8 mouse cellular contexts compared by ENCODE assay signal in genomic region chr1:134559976-134560375, GRCm38 (mm10). TPM values are rescaled to one million over a fixed set of nuclear protein-coding genes. Genes with fewer than 3 reads are reported as not detected.
DNase-seq lines count a peak whose midpoint lies in the region; ATAC-seq lines count a peak whose summit lies in the region.

Gene Kdm5b, plus strand, starts transcription at chr1:134560171.

- no peak for ATAC-seq in heart, embryonic 14.5 days (ENCODE audit: insufficient number of reproducible peaks, insufficient read depth, low FRiP score, low read depth)
- peak; percentile 3; the same call in 1 of the 2 replicates for ATAC-seq in liver, embryonic 13.5 days (ENCODE audit: low read depth)
- ATAC-seq in stomach, embryonic 16.5 days (ENCODE audit: insufficient read depth, low FRiP score) = 0 out of 2 replicates have a peak, but pooled peaks have one; percentile 4

- peak within 1 kb of the TSS; percentile 98 for H3K9ac ChIP-seq in heart, embryonic 14.5 days (ENCODE audit: low read length)
- peak within 1 kb of the TSS; percentile 91 for H3K9ac ChIP-seq in liver, embryonic 13.5 days
- H3K9ac ChIP-seq in stomach, embryonic 16.5 days (ENCODE audit: low read length) = peak within 1 kb of the TSS; percentile 100

- WGBS in forebrain, embryonic 10.5 days = under 1% methylated on average over 34 of the region's 34 CpGs
- WGBS in heart, embryonic 14.5 days = under 1% methylated on average over 34 of the region's 34 CpGs
- WGBS in liver, embryonic 13.5 days (ENCODE audit: insufficient replicate concordance) = under 1% methylated on average over 34 of the region's 34 CpGs
- WGBS in stomach, embryonic 16.5 days = under 1% methylated on average over 34 of the region's 34 CpGs

- peak within 1 kb of the TSS; percentile 98 for H3K27ac ChIP-seq in forebrain, embryonic 10.5 days
- peak within 1 kb of the TSS; percentile 78 to 89 for H3K27ac ChIP-seq in heart, embryonic 14.5 days (replicated peaks in 1 of 2; ENCODE audit: control insufficient read depth in 1 of 2, insufficient read depth in 1 of 2, low read depth in 2 of 2, low read length in 2 of 2)
- H3K27ac ChIP-seq in liver, embryonic 13.5 days = peak within 1 kb of the TSS; percentile 35
- peak within 1 kb of the TSS; percentile 98 for H3K27ac ChIP-seq in stomach, embryonic 16.5 days (ENCODE audit: low read length)

- H3K4me2 ChIP-seq in heart, embryonic 14.5 days (ENCODE audit: low read length) = peak within 1 kb of the TSS; percentile 82
- H3K4me2 ChIP-seq in liver, embryonic 13.5 days = peak within 1 kb of the TSS; percentile 99
- H3K4me2 ChIP-seq in stomach, embryonic 16.5 days (ENCODE audit: low read depth, low read length) = peak within 1 kb of the TSS; percentile 80

- peak; percentile 93 for DNase-seq in CD4-positive, CD25-positive, alpha-beta regulatory T cell, adult 2 months (ENCODE audit: low read depth, low spot score)
- DNase-seq in brain, embryonic 18.5 days (ENCODE audit: low read depth, low spot score) = peak; percentile 51
- DNase-seq in forebrain, embryonic 10.5 days (ENCODE audit: extremely low spot score, low spot score) = peak; percentile 87
- peak; percentile 95 for DNase-seq in kidney, postnatal 10 days
- peak; percentile 66 for DNase-seq in liver, embryonic 13.5 days
- DNase-seq in neural tube, embryonic 10.5 days (ENCODE audit: extremely low spot score, low spot score) = peak; percentile 90

- H3K36me3 ChIP-seq in forebrain, embryonic 10.5 days (replicated peaks) = no peaks in the 10 kb centered on the region
- H3K36me3 ChIP-seq in heart, embryonic 14.5 days (ENCODE audit: control insufficient read depth, insufficient read depth, low read length) = no peaks in the 10 kb centered on the region
- H3K36me3 ChIP-seq in liver, embryonic 13.5 days = no peaks in the 10 kb centered on the region
- no peaks in the 10 kb centered on the region for H3K36me3 ChIP-seq in stomach, embryonic 16.5 days (ENCODE audit: control insufficient read depth, insufficient read depth, low read length)

- peaks cover 54% of the 10 kb centered on the region for H3K4me1 ChIP-seq in forebrain, embryonic 10.5 days
- peaks cover 10 to 20% of the 10 kb centered on the region in 2 experiments for H3K4me1 ChIP-seq in heart, embryonic 14.5 days (ENCODE audit: control insufficient read depth in 2 of 2, insufficient read depth in 2 of 2, low read length in 2 of 2)
- peaks cover 55% of the 10 kb centered on the region for H3K4me1 ChIP-seq in liver, embryonic 13.5 days (replicated peaks)
- H3K4me1 ChIP-seq in stomach, embryonic 16.5 days (ENCODE audit: control insufficient read depth, insufficient read depth, low read length) = peaks cover 25% of the 10 kb centered on the region

- H3K27me3 ChIP-seq in forebrain, embryonic 10.5 days (ENCODE audit: poor library complexity, severe bottlenecking) = peaks cover 7% of the 10 kb centered on the region
- H3K27me3 ChIP-seq in heart, embryonic 14.5 days (ENCODE audit: control insufficient read depth, insufficient read depth, low read length) = 0 out of 2 replicates have a peak, but pooled peaks cover 2% of the 10 kb centered on the region
- no peaks in the 10 kb centered on the region for H3K27me3 ChIP-seq in liver, embryonic 13.5 days
- H3K27me3 ChIP-seq in stomach, embryonic 16.5 days (ENCODE audit: control insufficient read depth, insufficient read depth, low read length) = no peaks in the 10 kb centered on the region

- H3K9me3 ChIP-seq in forebrain, embryonic 10.5 days = no peaks in the 10 kb centered on the region
- no peaks in the 10 kb centered on the region for H3K9me3 ChIP-seq in heart, embryonic 14.5 days (ENCODE audit: control insufficient read depth, low read length)
- no peaks in the 10 kb centered on the region for H3K9me3 ChIP-seq in liver, embryonic 13.5 days (replicated peaks)
- H3K9me3 ChIP-seq in stomach, embryonic 16.5 days (replicated peaks; ENCODE audit: control insufficient read depth, low read length) = no peaks in the 10 kb centered on the region

- H3K4me3 ChIP-seq in forebrain, embryonic 10.5 days = peak within 1 kb of the TSS; percentile 100
- H3K4me3 ChIP-seq in heart, embryonic 14.5 days (ENCODE audit: control insufficient read depth in 1 of 2, insufficient read depth in 1 of 2, low read depth in 1 of 2, low read length in 2 of 2) = peak within 1 kb of the TSS; percentile 94 to 99
- H3K4me3 ChIP-seq in liver, embryonic 13.5 days (replicated peaks) = peak within 1 kb of the TSS; percentile 92
- H3K4me3 ChIP-seq in stomach, embryonic 16.5 days (replicated peaks; ENCODE audit: low read length) = peak within 1 kb of the TSS; percentile 100

RNA-seq across cellular contexts. Expression of gene Kdm5b, which starts in this region (rescaled TPM):
- polyA plus RNA-seq in forebrain, embryonic 10.5 days (2016; fragmentation: Nextera tagmentation; extraction: Ambion mirVana) = 60.6 and 62.1 TPM in 2 replicates
- 33.6 and 38.6 TPM in 2 replicates for polyA plus RNA-seq in heart, embryonic 14.5 days (2014; fragmentation: Nextera tagmentation; extraction: Ambion mirVana)
- 7.6 and 7.7 TPM in 2 replicates for polyA plus RNA-seq in liver, embryonic 13.5 days (2015; fragmentation: Nextera tagmentation; extraction: Ambion mirVana)
- 48.4 and 51.7 TPM in 2 replicates for polyA plus RNA-seq in stomach, embryonic 16.5 days (2015; fragmentation: Nextera tagmentation; extraction: Ambion mirVana)

Comparison
In these comparisons a context has a peak if more than half of its experiments do, and no peak if none do; other contexts are left out.
1. H3K27ac ChIP-seq: peak in every context shown above with its lines; median percentile 98 in forebrain, embryonic 10.5 days; 98 in stomach, embryonic 16.5 days; 84 in heart, embryonic 14.5 days; 35 in liver, embryonic 13.5 days.